Mouse (Mus musculus): ENCODE results near the gene Pnkd. TPM values are rescaled to one million over a fixed set of nuclear protein-coding genes. Genes with fewer than 3 reads are reported as not detected.

Pnkd gene
- polyA plus RNA-seq, 1 experiment, result 201 TPM

DNA sequence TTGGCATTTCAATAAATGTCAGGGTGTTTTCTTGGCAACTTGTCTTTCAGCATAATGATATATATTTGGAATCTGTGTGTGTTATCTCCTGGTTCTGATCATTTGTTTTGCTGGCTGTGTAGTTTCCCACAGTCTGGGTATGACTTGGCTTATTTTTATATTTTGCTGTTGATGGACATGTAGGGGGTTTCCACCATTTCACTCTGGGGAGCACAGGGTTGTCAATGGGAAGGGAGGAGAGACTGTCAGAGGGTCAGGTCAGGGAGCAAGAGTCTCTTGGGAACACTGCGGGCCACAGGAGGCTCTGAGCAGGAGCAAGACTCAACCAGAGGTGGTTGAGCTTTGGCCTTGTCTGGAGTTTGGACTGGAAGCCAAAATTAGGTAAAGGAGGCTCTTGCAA, 57.6 kb downstream of the Pnkd start:
- Histone ChIP-seq H3K27me3 (ENCODE audit: control insufficient read depth, insufficient read depth, low read length) (no peaks in the 10 kb centered on the region), H3K4me3 (replicated peaks; ENCODE audit: insufficient read depth, low read depth, low read length) (no peak overlapping the region), H3K27ac (ENCODE audit: insufficient read depth, low read length) (no peak overlapping the region), H3K4me1 (ENCODE audit: control insufficient read depth, insufficient read depth, low read length) (peaks cover 24% of the 10 kb centered on the region)
- TF ChIP-seq POLR2A (IDR thresholded peaks at IDR 0.05; ENCODE audit: borderline replicate concordance, insufficient read depth, low read length) (no peak), CTCF (IDR thresholded peaks at IDR 0.05; ENCODE audit: borderline replicate concordance, insufficient read depth, low read depth, low read length) (no peak)
- DNase-seq, result no peak
- WGBS, result 97% methylated on average over 1 of the region's 1 CpGs

DNA sequence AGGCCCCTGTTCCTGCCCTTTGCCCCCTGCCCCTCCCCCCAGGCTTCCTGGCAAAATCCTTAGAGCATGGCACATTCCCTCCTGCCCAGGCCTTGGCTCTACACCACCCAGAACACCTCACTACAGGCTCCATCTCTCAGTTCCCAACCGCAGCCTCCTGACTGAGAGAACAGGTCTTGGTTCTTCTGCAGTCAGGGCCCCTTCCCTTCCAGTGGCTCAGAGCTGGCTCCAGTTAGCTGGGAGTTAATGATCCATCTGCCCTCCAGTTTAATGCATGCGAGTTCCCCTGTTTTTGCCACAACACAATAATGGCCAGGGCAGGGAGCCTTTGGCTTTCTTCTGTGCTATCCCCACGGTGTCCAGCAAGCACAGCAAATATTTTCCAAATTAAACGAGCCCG, 58.4 kb downstream of the Pnkd start:
- WGBS, result 16% methylated on average over 5 of the region's 5 CpGs
- Histone ChIP-seq H3K27ac (ENCODE audit: insufficient read depth, low read length) (no peak overlapping the region; the same call in 1 of the 2 replicates), H3K4me1 (ENCODE audit: control insufficient read depth, insufficient read depth, low read length) (peaks cover 20% of the 10 kb centered on the region), H3K27me3 (ENCODE audit: control insufficient read depth, insufficient read depth, low read length) (no peaks in the 10 kb centered on the region), H3K4me3 (replicated peaks; ENCODE audit: insufficient read depth, low read depth, low read length) (no peak overlapping the region)
- TF ChIP-seq POLR2A (IDR thresholded peaks at IDR 0.05; ENCODE audit: borderline replicate concordance, insufficient read depth, low read length), result no peak
- no peak for TF ChIP-seq CTCF (IDR thresholded peaks at IDR 0.05; ENCODE audit: borderline replicate concordance, insufficient read depth, low read depth, low read length)
- no peak for DNase-seq

DNA sequence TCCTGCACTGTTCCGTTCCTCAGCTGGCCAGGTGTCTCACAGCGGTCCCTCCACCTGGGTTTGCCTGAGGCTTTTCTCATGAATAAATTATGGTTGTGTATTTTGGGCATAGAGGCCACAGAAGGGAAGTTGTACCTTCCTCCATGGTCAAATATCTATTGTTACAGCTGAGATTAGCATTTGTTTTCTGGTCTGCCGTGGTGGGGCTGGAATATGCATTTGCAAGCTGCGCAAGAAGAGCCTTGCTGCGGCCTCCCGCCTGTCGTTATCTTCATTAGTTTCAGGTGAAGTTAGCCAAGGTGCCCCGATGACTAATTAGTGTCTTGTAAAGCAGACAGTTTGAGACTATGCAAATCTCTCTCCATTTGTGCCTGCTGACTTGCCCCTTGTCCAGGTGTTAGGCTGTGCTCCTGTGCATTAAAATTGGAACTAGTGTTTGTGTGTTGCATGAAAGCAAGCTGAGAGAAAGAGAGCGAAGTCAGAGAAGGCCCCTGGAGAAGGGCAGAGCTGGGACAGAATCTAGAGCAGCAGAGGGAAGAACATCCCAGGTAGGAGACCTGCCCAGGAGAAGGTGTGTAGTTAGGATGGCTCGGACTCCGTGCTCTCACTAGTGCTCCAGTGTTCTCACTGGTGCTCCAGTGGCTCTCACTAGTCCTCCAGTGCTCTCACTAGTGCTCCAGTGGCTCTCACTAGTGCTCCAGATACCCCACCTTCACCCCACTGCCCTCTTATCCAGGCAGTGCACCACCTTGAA, 59.6 kb downstream of the Pnkd start:
- no peaks in the 10 kb centered on the region for H3K27me3 ChIP-seq (ENCODE audit: control insufficient read depth, insufficient read depth, low read length)
- WGBS, result 88% methylated on average over 11 of the region's 11 CpGs
- H3K4me3 ChIP-seq (replicated peaks; ENCODE audit: insufficient read depth, low read depth, low read length), result no peak overlapping the region
- H3K27ac ChIP-seq (ENCODE audit: insufficient read depth, low read length), result no peak overlapping the region
- H3K4me1 ChIP-seq (ENCODE audit: control insufficient read depth, insufficient read depth, low read length), result peaks cover 20% of the 10 kb centered on the region
- no peak for DNase-seq
- no peak for TF ChIP-seq CTCF (IDR thresholded peaks at IDR 0.05; ENCODE audit: borderline replicate concordance, insufficient read depth, low read depth, low read length)
- TF ChIP-seq POLR2A (IDR thresholded peaks at IDR 0.05; ENCODE audit: borderline replicate concordance, insufficient read depth, low read length), result no peak

DNA sequence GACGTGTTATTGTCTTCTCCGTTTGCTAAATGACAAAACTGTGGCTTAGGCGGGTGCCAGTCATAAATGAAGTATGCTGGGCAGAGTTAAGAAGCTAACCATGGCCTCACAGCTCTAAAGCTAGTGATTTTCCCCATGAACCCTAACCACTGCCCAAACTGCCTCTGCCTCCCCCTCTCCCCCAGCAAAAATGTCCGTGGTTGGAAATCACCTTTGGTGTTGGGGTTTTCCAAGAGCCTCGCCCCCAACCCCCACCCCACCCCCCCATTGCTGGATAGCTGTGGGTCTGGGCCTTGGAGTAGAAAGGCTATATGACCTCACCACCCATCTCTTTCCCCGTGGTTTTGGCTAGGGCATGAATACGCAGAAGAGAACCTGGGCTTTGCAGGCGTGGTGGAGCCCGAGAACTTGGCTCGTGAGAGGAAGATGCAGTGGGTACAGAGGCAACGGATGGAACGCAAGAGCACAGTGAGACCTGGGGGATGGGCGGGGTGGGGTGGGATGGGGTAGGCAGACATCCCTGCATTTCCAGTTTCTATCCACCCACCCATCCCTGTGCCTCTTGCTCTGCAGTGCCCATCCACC, 66.5 kb downstream of the Pnkd start:
- WGBS, result 93% methylated on average over 13 of the region's 13 CpGs
- Histone ChIP-seq H3K4me1 (ENCODE audit: control insufficient read depth, insufficient read depth, low read length) (no peaks in the 10 kb centered on the region), H3K27ac (ENCODE audit: insufficient read depth, low read length) (no peak overlapping the region), H3K27me3 (ENCODE audit: control insufficient read depth, insufficient read depth, low read length) (no peaks in the 10 kb centered on the region), H3K4me3 (replicated peaks; ENCODE audit: insufficient read depth, low read depth, low read length) (no peak overlapping the region)
- TF ChIP-seq POLR2A (IDR thresholded peaks at IDR 0.05; ENCODE audit: borderline replicate concordance, insufficient read depth, low read length) (no peak), CTCF (IDR thresholded peaks at IDR 0.05; ENCODE audit: borderline replicate concordance, insufficient read depth, low read depth, low read length) (no peak)
- no peak for DNase-seq

DNA sequence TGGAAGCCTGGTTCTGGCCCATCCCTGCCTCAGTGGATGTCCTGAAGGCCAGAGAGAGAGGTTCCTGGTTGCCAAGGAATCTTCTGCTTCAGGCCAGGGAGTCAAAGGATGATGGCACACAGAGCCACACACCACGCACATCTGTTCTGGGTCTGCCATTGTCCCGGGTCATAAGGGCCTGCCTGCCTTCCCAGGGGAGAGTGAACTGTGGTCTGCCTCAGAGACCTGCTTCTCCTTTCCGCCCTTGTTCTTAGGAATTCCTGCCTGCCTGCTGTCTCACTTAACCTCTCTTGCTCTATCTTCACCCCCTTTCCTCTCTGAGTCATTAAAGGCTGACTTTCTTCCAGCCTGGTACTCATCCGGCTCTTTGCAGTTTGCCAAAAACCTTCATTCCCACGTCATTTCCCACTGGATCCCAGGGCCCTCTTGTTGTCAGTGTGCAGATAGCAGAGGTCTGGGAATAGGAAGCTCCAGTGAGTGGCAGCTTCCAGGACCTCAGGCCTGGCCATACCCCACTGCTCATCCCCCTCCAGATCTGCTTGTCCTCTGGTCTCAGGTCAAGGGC, 67.9 kb downstream of the Pnkd start:
- Histone ChIP-seq H3K27ac (ENCODE audit: insufficient read depth, low read length) (no peak overlapping the region), H3K27me3 (ENCODE audit: control insufficient read depth, insufficient read depth, low read length) (no peaks in the 10 kb centered on the region), H3K4me1 (ENCODE audit: control insufficient read depth, insufficient read depth, low read length) (no peaks in the 10 kb centered on the region), H3K4me3 (replicated peaks; ENCODE audit: insufficient read depth, low read depth, low read length) (no peak overlapping the region)
- no peak for TF ChIP-seq POLR2A (IDR thresholded peaks at IDR 0.05; ENCODE audit: borderline replicate concordance, insufficient read depth, low read length)
- no peak for TF ChIP-seq CTCF (IDR thresholded peaks at IDR 0.05; ENCODE audit: borderline replicate concordance, insufficient read depth, low read depth, low read length)
- DNase-seq, result no peak
- 61% methylated on average over 5 of the region's 5 CpGs for WGBS

DNA sequence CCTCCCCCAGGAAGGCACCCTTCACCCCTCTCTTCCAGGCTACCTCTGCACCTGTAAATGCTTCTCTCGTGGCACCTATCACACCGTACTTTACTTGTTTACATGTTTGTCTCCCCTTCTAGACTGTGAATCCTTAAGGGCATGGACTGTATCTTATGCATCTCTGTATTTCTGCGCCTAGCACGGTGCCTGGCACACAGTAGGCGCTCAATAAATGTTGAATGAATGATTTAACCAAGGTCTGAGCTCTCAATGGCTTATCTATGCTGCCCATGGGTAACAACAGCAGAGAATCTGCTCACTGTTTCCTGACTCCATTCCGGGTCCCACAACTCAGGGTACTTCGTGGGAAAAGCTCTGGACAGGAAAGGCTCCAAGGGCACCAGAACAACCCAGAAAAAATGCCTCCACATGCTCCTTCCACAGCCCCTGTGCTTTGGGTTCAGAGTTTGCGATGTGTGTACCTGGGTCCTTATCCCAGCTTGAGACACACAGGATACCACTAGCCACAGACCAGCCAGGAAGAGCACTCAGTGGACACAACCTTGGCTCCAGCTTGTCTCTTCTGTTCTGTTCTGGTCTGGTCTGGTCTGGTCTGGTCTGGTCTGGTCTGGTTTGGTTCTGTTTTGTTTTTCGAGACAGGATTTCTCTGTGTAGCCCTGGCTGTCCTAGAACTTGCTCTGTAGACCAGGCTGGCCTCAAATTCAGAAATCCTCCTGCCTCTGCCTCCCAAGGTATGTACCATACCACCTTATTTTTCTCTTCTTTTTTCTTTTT, 68.9 kb downstream of the Pnkd start:
- no peak overlapping the region for H3K27ac ChIP-seq (ENCODE audit: insufficient read depth, low read length)
- H3K4me3 ChIP-seq (replicated peaks; ENCODE audit: insufficient read depth, low read depth, low read length), result no peak overlapping the region
- no peak for DNase-seq
- H3K27me3 ChIP-seq (ENCODE audit: control insufficient read depth, insufficient read depth, low read length), result no peaks in the 10 kb centered on the region
- WGBS, result 94% methylated on average over 9 of the region's 9 CpGs
- H3K4me1 ChIP-seq (ENCODE audit: control insufficient read depth, insufficient read depth, low read length), result no peaks in the 10 kb centered on the region
- no peak for TF ChIP-seq CTCF (IDR thresholded peaks at IDR 0.05; ENCODE audit: borderline replicate concordance, insufficient read depth, low read depth, low read length)
- TF ChIP-seq POLR2A (IDR thresholded peaks at IDR 0.05; ENCODE audit: borderline replicate concordance, insufficient read depth, low read length), result no peak

DNA sequence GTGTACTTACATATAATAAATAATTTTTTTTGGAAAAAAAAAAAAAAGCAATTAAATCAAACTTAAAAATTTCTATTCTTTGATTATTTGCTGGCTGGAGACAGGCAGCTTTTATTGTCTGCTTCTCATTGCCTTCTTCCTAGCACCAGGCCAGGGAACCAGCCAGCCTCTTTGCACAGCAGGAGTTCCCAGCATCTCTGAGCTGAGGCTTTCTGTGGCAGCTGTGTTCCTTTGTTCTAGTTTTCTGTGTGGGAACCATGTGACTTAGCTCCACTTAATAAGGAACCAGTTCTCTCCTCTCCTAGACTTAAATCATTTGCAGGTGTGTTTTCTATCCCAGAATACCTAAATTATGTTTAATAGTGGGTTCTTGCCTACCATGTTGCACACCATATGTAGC, 72.8 kb downstream of the Pnkd start:
- no peak for DNase-seq
- no peaks in the 10 kb centered on the region for H3K27me3 ChIP-seq (ENCODE audit: control insufficient read depth, insufficient read depth, low read length)
- TF ChIP-seq POLR2A (IDR thresholded peaks at IDR 0.05; ENCODE audit: borderline replicate concordance, insufficient read depth, low read length) (no peak), CTCF (IDR thresholded peaks at IDR 0.05; ENCODE audit: borderline replicate concordance, insufficient read depth, low read depth, low read length) (no peak)

More for the DNA sequence above, 72.8 kb downstream of the Pnkd start:
- Histone ChIP-seq H3K4me3 (replicated peaks; ENCODE audit: insufficient read depth, low read depth, low read length) (no peak overlapping the region), H3K4me1 (ENCODE audit: control insufficient read depth, insufficient read depth, low read length) (no peaks in the 10 kb centered on the region), H3K27ac (ENCODE audit: insufficient read depth, low read length) (no peak overlapping the region)
